Mouse (Mus musculus): Measurements from ENCODE around the gene Dhh. TPM values are rescaled to one million over a fixed set of nuclear protein-coding genes. Genes with fewer than 3 reads are reported as not detected.
A peak's percentile ranks its signal among the peaks of the same experiment; 100 is the strongest.

Dhh gene
- total and polyA plus RNA-seq, 3 experiments = 0.05 TPM; not detected in 2

GRCm38 (mm10) chr15:98901530-98901929, 3.2 kb upstream of the Dhh start:
- peaks cover 26% of the 10 kb centered on the region for H3K36me3 ChIP-seq (replicated peaks)
- ATAC-seq (ENCODE audit: extremely low read depth, insufficient number of reproducible peaks, low FRiP score, poor library complexity, severe bottlenecking) (no peak), DNase-seq (ENCODE audit: low spot score) (no peak)
- no peak overlapping the region for H3K4me3 ChIP-seq (ENCODE audit: low read depth, low read length)
- H3K9me3 ChIP-seq (replicated peaks) = no peaks in the 10 kb centered on the region
- H3K4me1 ChIP-seq (ENCODE audit: insufficient read depth, low read depth, low read length) = peaks cover 14% of the 10 kb centered on the region
- TF ChIP-seq CTCF (IDR thresholded peaks at IDR 0.05; ENCODE audit: low read depth, low read length) = no peak
- TF ChIP-seq GATA1 (IDR thresholded peaks at IDR 0.05; ENCODE audit: borderline replicate concordance, low read length) = no peak
- TF ChIP-seq TAL1 (conservative IDR thresholded peaks at IDR 0.05; ENCODE audit: low read depth, low read length) = no peak
- no peak for TF ChIP-seq GATA2 (IDR thresholded peaks at IDR 0.05; ENCODE audit: borderline replicate concordance, low read depth, low read length)
- TF ChIP-seq POLR2AphosphoS5 (IDR thresholded peaks at IDR 0.05; ENCODE audit: insufficient replicate concordance, low read depth, low read length) = no peak
- peaks cover 38% of the 10 kb centered on the region for H3K27me3 ChIP-seq (ENCODE audit: insufficient read depth, low read length)

- H3K36me3 ChIP-seq (replicated peaks) = no peaks in the 10 kb centered on the region
- no peak overlapping the region for H3K4me3 ChIP-seq (ENCODE audit: low read depth, low read length)
Measured at GRCm38 (mm10) chr15:98897495-98897894, 845 bp downstream of the Dhh start.

DNA sequence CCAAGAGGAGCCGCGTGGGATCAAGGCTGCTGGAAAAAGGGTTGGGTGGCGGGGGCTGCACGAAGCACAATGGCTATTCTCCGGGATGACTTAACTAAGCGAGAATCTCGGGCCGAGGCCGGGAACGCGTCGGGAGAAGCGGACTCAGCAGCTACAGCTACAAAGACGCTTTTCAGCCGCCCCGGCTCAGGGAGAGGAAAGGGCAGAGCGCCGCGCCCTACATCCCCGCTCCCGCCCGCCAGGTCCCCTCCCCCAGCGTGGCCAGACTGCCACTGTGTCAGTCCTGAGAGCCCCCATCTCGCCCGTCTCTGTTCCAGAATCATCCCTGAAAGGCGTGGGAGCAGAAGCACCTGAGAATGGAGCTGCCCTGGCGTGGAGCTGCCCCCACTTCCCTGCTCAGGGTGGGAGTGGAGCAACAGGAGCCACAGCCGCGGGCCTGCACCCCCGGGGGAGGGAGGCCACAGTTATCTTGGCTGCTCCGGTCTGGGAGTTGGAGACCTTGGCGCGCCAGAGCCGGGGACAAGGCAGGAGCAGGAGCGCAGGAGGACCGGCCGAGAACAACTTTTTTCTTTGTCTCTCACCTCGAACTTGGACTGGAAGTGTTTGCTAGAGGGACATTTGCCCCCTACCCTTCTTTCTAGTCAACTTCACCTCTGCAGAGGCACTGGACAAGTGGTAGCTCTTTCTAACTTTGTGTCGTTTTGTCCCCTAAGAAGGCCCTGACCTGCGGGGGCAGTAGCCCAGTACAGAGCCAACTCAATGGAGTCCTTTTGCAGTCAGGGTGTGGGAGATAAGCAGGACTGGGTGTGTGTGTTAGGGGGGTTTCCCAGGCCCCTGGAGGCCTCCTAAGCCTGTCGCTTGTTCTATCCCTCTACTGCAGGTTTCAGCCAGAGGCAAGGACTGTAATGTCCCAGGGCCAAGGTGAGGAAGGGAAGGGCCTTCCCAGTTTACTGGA, 2.4 kb downstream of the Dhh start:
- Histone ChIP-seq H3K4me1 (ENCODE audit: insufficient read depth, low read depth, low read length) (peaks cover 51% of the 10 kb centered on the region), H3K27me3 (ENCODE audit: insufficient read depth, low read length) (peaks cover 78% of the 10 kb centered on the region), H3K4me3 (ENCODE audit: low read depth, low read length) (peak overlapping the region; percentile 45; the same call in 1 of the 2 replicates), H3K9me3 (replicated peaks) (peaks cover 7% of the 10 kb centered on the region), H3K36me3 (replicated peaks) (no peaks in the 10 kb centered on the region)
- TF ChIP-seq GATA1 (IDR thresholded peaks at IDR 0.05; ENCODE audit: borderline replicate concordance, low read length) (no peak), POLR2AphosphoS5 (IDR thresholded peaks at IDR 0.05; ENCODE audit: insufficient replicate concordance, low read depth, low read length) (no peak), CTCF (IDR thresholded peaks at IDR 0.05; ENCODE audit: low read depth, low read length) (no peak), GATA2 (IDR thresholded peaks at IDR 0.05; ENCODE audit: borderline replicate concordance, low read depth, low read length) (no peak), TAL1 (conservative IDR thresholded peaks at IDR 0.05; ENCODE audit: low read depth, low read length) (no peak)
- ATAC-seq (ENCODE audit: extremely low read depth, insufficient number of reproducible peaks, low FRiP score, poor library complexity, severe bottlenecking) (no peak), DNase-seq (ENCODE audit: low spot score) (no peak)

More at GRCm38 (mm10) chr15:98897495-98897894, 845 bp downstream of the Dhh start:
- ATAC-seq (ENCODE audit: extremely low read depth, insufficient number of reproducible peaks, low FRiP score, poor library complexity, severe bottlenecking) = no peak
- Histone ChIP-seq H3K4me1 (ENCODE audit: insufficient read depth, low read depth, low read length) (peaks cover 37% of the 10 kb centered on the region), H3K27me3 (ENCODE audit: insufficient read depth, low read length) (peaks cover 75% of the 10 kb centered on the region), H3K9me3 (replicated peaks) (peaks cover 7% of the 10 kb centered on the region)
- TF ChIP-seq GATA1 (IDR thresholded peaks at IDR 0.05; ENCODE audit: borderline replicate concordance, low read length) (no peak), TAL1 (conservative IDR thresholded peaks at IDR 0.05; ENCODE audit: low read depth, low read length) (no peak), CTCF (IDR thresholded peaks at IDR 0.05; ENCODE audit: low read depth, low read length) (no peak), GATA2 (IDR thresholded peaks at IDR 0.05; ENCODE audit: borderline replicate concordance, low read depth, low read length) (no peak), POLR2AphosphoS5 (IDR thresholded peaks at IDR 0.05; ENCODE audit: insufficient replicate concordance, low read depth, low read length) (no peak)
- DNase-seq (ENCODE audit: low spot score) = no peak

DNA sequence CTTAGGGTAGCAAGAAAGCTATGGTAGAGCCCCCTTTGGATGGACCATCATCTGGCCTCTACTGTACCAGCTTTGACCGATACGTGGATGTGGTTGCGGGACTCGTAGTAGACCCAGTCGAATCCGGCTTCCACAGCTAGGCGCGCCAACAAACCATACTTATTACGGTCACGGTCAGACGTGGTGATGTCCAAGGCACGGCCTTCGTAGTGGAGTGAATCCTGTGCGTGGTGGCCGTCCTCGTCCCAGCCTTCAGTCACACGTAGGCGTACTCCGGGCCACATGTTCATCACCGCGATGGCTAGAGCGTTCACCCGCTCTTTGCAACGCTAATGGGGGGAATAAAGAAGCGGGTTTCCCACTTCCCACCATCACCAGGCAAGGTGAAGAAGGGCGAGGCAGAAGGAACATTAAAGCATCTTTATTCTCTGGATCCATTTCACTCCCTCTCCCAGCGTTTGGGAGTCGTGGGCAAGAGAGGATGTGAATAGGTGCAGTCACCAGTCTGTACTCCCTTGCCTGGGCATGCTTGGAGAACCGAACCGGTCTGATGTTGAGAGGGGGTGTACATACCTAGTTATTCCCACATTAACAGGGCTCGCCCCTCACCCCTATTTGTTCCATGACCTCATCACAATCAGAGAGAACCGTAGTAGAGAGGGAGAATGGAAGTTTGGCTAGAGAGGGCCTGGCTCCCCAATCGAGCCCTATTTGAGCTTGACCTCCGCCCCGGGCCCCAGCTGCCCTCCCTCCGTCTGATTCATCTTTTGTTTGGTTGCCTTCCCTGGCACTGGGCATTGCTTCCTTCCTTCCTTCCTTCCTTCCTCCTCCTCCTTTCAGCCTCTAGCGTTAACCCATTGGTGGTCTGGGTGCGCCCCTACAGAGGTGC, 3.4 kb downstream of the Dhh start:
- Histone ChIP-seq H3K27me3 (ENCODE audit: insufficient read depth, low read length) (peaks cover 72% of the 10 kb centered on the region), H3K9me3 (replicated peaks) (peaks cover 7% of the 10 kb centered on the region), H3K4me3 (ENCODE audit: low read depth, low read length) (peak overlapping the region; percentile 45; the same call in 1 of the 2 replicates), H3K4me1 (ENCODE audit: insufficient read depth, low read depth, low read length) (peaks cover 51% of the 10 kb centered on the region), H3K36me3 (replicated peaks) (no peaks in the 10 kb centered on the region)
- ATAC-seq (ENCODE audit: extremely low read depth, insufficient number of reproducible peaks, low FRiP score, poor library complexity, severe bottlenecking) (no peak), DNase-seq (ENCODE audit: low spot score) (no peak)
- TF ChIP-seq POLR2AphosphoS5 (IDR thresholded peaks at IDR 0.05; ENCODE audit: insufficient replicate concordance, low read depth, low read length) (no peak), GATA2 (IDR thresholded peaks at IDR 0.05; ENCODE audit: borderline replicate concordance, low read depth, low read length) (no peak), TAL1 (conservative IDR thresholded peaks at IDR 0.05; ENCODE audit: low read depth, low read length) (no peak), GATA1 (IDR thresholded peaks at IDR 0.05; ENCODE audit: borderline replicate concordance, low read length) (no peak), CTCF (IDR thresholded peaks at IDR 0.05; ENCODE audit: low read depth, low read length) (no peak)

DNA sequence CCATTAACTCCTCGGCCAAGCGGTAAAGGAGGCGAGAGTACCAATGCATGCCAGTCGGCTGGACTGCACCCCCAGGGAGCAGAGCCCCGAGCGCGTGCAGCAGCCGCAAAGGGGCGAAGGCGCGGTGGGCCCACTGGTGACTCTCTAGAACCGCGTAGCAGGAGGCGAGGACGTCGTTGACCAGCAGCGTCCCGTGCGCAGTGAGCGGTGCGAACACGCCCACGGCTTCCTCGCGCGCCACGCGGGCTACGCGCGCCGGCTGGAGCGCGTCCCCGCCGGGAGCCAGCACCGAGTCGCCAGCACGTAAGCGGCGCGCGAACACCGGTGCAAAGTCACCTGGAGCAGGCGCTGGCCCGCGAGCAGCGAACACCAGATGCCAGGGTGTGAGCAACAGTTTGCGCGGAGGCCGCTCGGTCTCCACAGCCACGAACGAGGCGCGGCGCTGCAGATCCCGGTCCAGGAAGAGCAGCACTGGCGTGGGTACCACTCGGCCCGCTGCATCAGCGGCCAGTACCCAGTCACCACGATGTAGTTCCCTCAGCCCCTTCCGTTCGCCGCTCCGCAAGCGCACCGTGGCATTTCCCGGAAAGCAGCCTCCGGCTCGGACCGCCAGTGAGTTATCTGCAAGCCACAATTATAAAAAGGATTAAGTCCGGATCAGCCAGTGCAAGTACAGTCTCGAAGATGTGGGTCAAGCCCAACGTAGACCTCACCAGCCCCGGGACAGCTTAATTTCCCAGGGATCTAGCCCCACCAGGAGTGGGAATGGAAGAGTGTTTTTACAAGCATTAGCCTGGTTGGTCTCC, 4.2 kb downstream of the Dhh start, which contains the start of gene Rhebl1:
Gene Rhebl1 (minus strand): TSS at position 601 of the 806 bp plus-strand sequence.
- DNase-seq (ENCODE audit: low spot score) (no peak), ATAC-seq (ENCODE audit: extremely low read depth, insufficient number of reproducible peaks, low FRiP score, poor library complexity, severe bottlenecking) (no peak)
- peaks cover 66% of the 10 kb centered on the region for H3K27me3 ChIP-seq (ENCODE audit: insufficient read depth, low read length)

More for the DNA sequence above, 4.2 kb downstream of the Dhh start, which contains the start of gene Rhebl1:
- H3K4me3 ChIP-seq (ENCODE audit: low read depth, low read length) = peak within 1 kb of the TSS; percentile 50
- H3K36me3 ChIP-seq (replicated peaks) = no peaks in the 10 kb centered on the region
- peaks cover 51% of the 10 kb centered on the region for H3K4me1 ChIP-seq (ENCODE audit: insufficient read depth, low read depth, low read length)
- TF ChIP-seq GATA1 (IDR thresholded peaks at IDR 0.05; ENCODE audit: borderline replicate concordance, low read length) (no peak), POLR2AphosphoS5 (IDR thresholded peaks at IDR 0.05; ENCODE audit: insufficient replicate concordance, low read depth, low read length) (no peak), GATA2 (IDR thresholded peaks at IDR 0.05; ENCODE audit: borderline replicate concordance, low read depth, low read length) (no peak), TAL1 (conservative IDR thresholded peaks at IDR 0.05; ENCODE audit: low read depth, low read length) (no peak), CTCF (IDR thresholded peaks at IDR 0.05; ENCODE audit: low read depth, low read length) (no peak)
- peaks cover 7% of the 10 kb centered on the region for H3K9me3 ChIP-seq (replicated peaks)

Measured in G1E (cell line).